Mouse (Mus musculus) stomach, embryonic 16.5 days (tissue): ENCODE results near the gene Prrc2b. TPM values are rescaled to one million over a fixed set of nuclear protein-coding genes. Genes with fewer than 3 reads are reported as not detected.

Source experiments
- ATAC-seq: fragments of 200-750 bp; cut with Nextera tagmentation; 2 replicates; pipeline ENCODE4 v1.8.0; 2017; ENCODE audit warnings: moderate number of reproducible peaks, moderate TSS enrichment; ENCODE audit not compliant: insufficient read depth, low FRiP score
- H3K27ac ChIP-seq: fragments of 300-500 bp; sonication (generic); 2 replicates; pipeline ENCODE4 v1.5.1; 2014; ENCODE audit warnings: low read length
- H3K27me3 ChIP-seq: fragments of 300-500 bp; sonication (generic); 2 replicates; pipeline ENCODE4 v1.6.1; 2014; ENCODE audit warnings: low read length, control low read depth, mixed read lengths; ENCODE audit not compliant: control insufficient read depth, insufficient read depth
- H3K36me3 ChIP-seq: fragments of 300-500 bp; sonication (generic); 2 replicates; pipeline ENCODE4 v1.6.1; 2014; ENCODE audit warnings: low read length; ENCODE audit not compliant: control insufficient read depth, insufficient read depth
- H3K4me1 ChIP-seq: fragments of 300-500 bp; sonication (generic); 2 replicates; pipeline ENCODE4 v1.6.1; 2014; ENCODE audit warnings: low read length, control low read depth, mixed read lengths; ENCODE audit not compliant: control insufficient read depth, insufficient read depth
- H3K4me2 ChIP-seq: fragments of 300-500 bp; sonication (generic); 2 replicates; pipeline ENCODE4 v1.6.1; 2014; ENCODE audit warnings: low read depth, low read length, mixed read lengths
- H3K4me3 ChIP-seq: fragments of 300-500 bp; sonication (generic); replicated peaks from 2 replicates; pipeline ENCODE4 v1.5.1; 2014; ENCODE audit warnings: mild to moderate bottlenecking, low read length
- H3K9ac ChIP-seq: fragments of 300-500 bp; sonication (generic); 2 replicates; pipeline ENCODE4 v1.6.1; 2014; ENCODE audit warnings: low read length
- H3K9me3 ChIP-seq: fragments of 300-500 bp; sonication (generic); replicated peaks from 2 replicates; pipeline ENCODE4 v1.6.1; 2016; ENCODE audit warnings: low read length, control low read depth; ENCODE audit not compliant: control insufficient read depth
- WGBS: fragments of 180-500 bp; shearing (Covaris S2); extraction: QIAGEN DNeasy Blood & Tissue Kit; methylation state at CpG from one replicate; pipeline ENCODE4 v1.1.7; 2014; 5-methylcytosine and 5-hydroxymethylcytosine counted together
- polyA plus RNA-seq: library from polyadenylated mRNA; unstranded; fragments of >200 nt; fragmentation: Nextera tagmentation; extraction: Ambion mirVana; gene quantifications from 2 replicates; pipeline ENCODE4 v1.2.1, GENCODE M21; 2015

The Prrc2b gene
- polyA plus RNA-seq, 1 experiment from 2014 or later = 27.3 TPM

DNA sequence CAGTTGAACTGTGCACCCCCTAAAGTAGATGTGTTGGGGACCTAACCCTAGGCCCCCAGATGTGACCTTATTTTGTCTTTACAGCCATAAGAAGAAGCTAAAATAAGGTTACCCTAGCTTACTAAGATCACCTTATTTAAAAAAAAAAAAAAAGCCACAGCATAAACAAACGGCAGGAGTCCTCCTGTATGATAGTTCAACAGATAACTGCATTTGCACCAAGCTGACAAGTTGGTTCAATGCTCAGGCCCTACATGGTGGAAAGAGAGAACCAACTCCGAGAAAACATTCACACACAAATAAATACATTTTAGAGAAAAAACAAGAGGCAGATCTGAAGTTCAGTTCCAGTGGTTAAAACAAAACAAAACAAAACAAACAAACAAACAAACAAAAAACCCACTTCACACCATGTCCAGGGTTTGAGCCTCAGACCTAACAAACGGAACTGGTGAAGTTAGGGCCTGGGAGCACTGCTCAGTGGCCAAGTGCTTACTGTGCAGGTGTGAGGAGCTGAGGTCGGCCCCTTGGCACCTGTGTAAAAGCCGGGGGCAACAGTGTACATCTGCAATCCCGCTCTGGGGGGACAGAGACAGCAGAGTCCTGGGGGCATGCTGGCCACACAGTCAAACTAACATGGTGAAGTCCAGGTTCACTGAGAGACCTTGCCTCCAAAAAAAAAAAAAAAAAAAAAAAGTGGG lies 18.9 kb upstream of the Prrc2b start:
- Histone ChIP-seq H3K9me3 (no peaks in the 10 kb centered on the region), H3K4me3 (no peak overlapping the region), H3K4me2 (0 out of 2 replicates have a peak overlapping the region, but pooled peaks have one; percentile 21), H3K9ac (no peak overlapping the region), H3K36me3 (no peaks in the 10 kb centered on the region), H3K27ac (no peak overlapping the region), H3K4me1 (peaks cover 17% of the 10 kb centered on the region), H3K27me3 (no peaks in the 10 kb centered on the region)
- 57% methylated on average over 6 of the region's 6 CpGs for WGBS
- no peak for ATAC-seq

DNA sequence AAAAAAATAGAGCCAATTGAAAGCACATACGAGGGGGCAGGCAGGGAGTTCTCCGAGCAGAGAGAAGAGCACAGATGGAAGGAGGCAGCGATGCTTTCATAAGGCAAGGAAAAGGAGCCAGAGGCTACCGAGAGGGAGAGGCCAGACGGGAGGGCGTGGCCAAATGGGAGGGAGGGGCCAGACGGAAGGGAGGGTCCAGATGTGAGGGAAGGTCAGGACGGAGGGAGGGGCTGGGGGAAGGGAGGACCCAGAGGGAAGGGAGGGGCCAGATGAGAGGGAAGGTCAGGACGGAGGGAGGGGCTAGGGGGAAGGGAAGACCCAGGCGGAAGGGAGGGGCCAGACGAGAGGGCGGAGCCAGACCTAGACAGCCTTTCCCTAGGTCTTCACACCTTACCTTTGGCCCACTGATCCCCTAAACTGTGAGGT lies 18.3 kb upstream of the Prrc2b start:
- Histone ChIP-seq H3K9ac (no peak overlapping the region), H3K27ac (no peak overlapping the region), H3K9me3 (no peaks in the 10 kb centered on the region), H3K36me3 (no peaks in the 10 kb centered on the region), H3K4me3 (no peak overlapping the region), H3K4me1 (peaks cover 17% of the 10 kb centered on the region), H3K4me2 (0 out of 2 replicates have a peak overlapping the region, but pooled peaks have one; percentile 21), H3K27me3 (no peaks in the 10 kb centered on the region)
- no peak; the same call in 1 of the 2 replicates for ATAC-seq
- WGBS = 4% methylated on average over 12 of the region's 12 CpGs

- 5% methylated on average over 2 of the region's 2 CpGs for WGBS
- Histone ChIP-seq H3K4me2 (no peak overlapping the region), H3K36me3 (no peaks in the 10 kb centered on the region), H3K4me3 (no peak overlapping the region), H3K27me3 (no peaks in the 10 kb centered on the region), H3K4me1 (peaks cover 17% of the 10 kb centered on the region), H3K9me3 (no peaks in the 10 kb centered on the region), H3K9ac (no peak overlapping the region), H3K27ac (no peak overlapping the region)
- ATAC-seq = no peak
Observed at GRCm38 (mm10) chr2:32134039-32134438, 16.8 kb upstream of the Prrc2b start.

GRCm38 (mm10) chr2:32137667-32138266 lies 13.1 kb upstream of the Prrc2b start:
- H3K4me3 ChIP-seq = peak overlapping the region; percentile 78
- ATAC-seq = peak; percentile 96
- no peaks in the 10 kb centered on the region for H3K9me3 ChIP-seq
- peak overlapping the region; percentile 92 for H3K4me2 ChIP-seq
- no peaks in the 10 kb centered on the region for H3K27me3 ChIP-seq
- H3K9ac ChIP-seq = peak overlapping the region; percentile 83
- H3K27ac ChIP-seq = peak overlapping the region; percentile 94
- H3K4me1 ChIP-seq = peaks cover 3% of the 10 kb centered on the region
- WGBS = under 1% methylated on average over 40 of the region's 40 CpGs
- H3K36me3 ChIP-seq = no peaks in the 10 kb centered on the region

DNA sequence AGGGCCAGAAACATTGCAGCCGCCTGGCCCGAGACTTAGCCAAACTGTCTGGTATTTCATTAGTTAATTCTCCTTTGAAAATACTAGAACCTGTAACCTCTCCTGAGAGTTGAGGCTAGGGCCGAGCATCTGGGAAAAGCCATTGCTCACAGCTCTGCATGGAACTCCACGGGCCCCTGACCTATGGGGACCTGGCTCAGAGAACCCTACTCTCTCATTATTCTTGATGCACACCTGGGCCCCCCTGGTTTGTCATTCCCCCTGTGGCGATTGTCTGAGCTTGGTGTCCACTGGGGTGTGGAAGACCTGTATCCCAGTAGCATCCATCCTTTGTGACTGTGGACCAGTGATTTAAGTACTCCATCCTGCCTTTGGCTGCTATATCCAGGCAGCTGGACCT lies 11.5 kb upstream of the Prrc2b start:
- Histone ChIP-seq H3K4me2 (no peak overlapping the region), H3K4me3 (no peak overlapping the region), H3K9me3 (no peaks in the 10 kb centered on the region), H3K4me1 (no peaks in the 10 kb centered on the region; the same call in none of the 2 replicates), H3K27me3 (no peaks in the 10 kb centered on the region), H3K27ac (no peak overlapping the region), H3K36me3 (no peaks in the 10 kb centered on the region), H3K9ac (no peak overlapping the region)
- no peak for ATAC-seq
- WGBS = 78% methylated on average over 5 of the region's 5 CpGs

DNA sequence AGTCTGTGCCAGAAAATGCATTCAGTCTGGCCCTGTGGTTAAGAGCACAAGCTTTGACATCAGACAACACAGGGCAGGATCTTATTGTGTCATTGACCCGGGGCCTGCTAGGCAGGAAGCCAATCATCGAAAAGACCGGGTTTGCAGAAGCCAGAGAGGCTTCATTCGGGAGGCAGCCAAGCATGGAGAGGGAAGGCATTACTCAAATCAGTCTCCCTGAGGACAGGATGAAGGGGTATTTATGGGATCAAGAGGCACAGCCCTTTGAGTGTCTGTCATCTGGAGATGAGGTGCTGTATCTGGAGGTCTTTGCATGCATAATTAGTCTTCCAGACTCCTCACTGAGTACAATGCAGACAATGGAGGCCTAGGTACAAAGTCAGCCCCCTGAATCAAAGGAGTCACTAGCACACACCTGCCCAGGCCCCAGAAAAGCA lies 10.4 kb upstream of the Prrc2b start:
- no peaks in the 10 kb centered on the region; the same call in none of the 2 replicates for H3K4me1 ChIP-seq

DNA sequence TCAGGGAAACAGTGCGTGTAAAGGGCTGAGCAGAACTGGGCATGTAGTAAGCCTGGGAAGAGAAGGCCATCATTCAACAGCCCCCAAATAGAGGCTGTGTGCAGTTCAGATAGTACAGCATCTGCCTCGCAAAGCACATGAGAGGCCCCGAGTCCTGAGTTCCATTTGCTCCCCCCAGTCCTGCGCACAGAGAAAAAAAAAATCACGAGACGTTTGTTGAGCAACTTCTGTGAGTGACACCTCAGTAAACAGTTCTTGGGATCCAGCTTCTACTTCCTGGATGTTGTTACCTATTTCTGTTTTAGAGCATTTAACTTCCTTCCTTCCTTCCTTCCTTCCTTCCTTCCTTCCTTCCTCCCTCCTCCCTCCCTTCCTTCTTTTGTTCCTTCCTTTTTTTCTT lies 9.3 kb upstream of the Prrc2b start:
- no peaks in the 10 kb centered on the region for H3K9me3 ChIP-seq
- no peaks in the 10 kb centered on the region for H3K36me3 ChIP-seq
- H3K4me2 ChIP-seq = no peak overlapping the region
- ATAC-seq = no peak
- H3K9ac ChIP-seq = no peak overlapping the region
- H3K27me3 ChIP-seq = no peaks in the 10 kb centered on the region
- no peaks in the 10 kb centered on the region; the same call in none of the 2 replicates for H3K4me1 ChIP-seq
- 41% methylated on average over 6 of the region's 6 CpGs for WGBS
- no peak overlapping the region for H3K4me3 ChIP-seq
- H3K27ac ChIP-seq = no peak overlapping the region

More for the DNA sequence above, 10.4 kb upstream of the Prrc2b start:
- H3K9me3 ChIP-seq = no peaks in the 10 kb centered on the region
- no peak for ATAC-seq
- H3K9ac ChIP-seq = no peak overlapping the region
- 54% methylated on average over 4 of the region's 4 CpGs for WGBS
- H3K27ac ChIP-seq = no peak overlapping the region
- no peak overlapping the region for H3K4me3 ChIP-seq
- H3K27me3 ChIP-seq = no peaks in the 10 kb centered on the region
- H3K36me3 ChIP-seq = no peaks in the 10 kb centered on the region
- no peak overlapping the region for H3K4me2 ChIP-seq

DNA sequence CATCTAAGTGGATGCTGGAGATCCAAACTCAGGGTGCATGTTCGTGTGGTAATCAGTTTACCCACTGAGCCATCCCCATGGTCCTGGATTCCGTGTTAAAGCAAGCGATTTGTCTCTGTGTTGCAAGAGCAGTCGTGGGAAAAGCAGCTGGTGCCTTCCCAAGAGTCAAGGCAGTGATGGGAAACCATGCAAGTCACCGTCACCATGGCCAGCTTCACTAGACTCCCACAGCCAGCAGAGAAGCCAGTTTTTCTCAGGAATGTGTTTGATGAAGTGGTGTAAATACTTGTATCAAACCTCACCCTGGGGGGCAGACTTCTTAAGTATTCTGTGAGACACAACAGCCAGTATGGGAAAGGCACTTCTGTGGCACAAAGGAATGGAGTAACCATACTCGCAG lies 8.5 kb upstream of the Prrc2b start:
- Histone ChIP-seq H3K4me3 (no peak overlapping the region), H3K4me1 (no peaks in the 10 kb centered on the region; the same call in none of the 2 replicates), H3K9me3 (no peaks in the 10 kb centered on the region), H3K27ac (no peak overlapping the region), H3K36me3 (no peaks in the 10 kb centered on the region), H3K9ac (no peak overlapping the region), H3K27me3 (no peaks in the 10 kb centered on the region), H3K4me2 (no peak overlapping the region)
- WGBS = 61% methylated on average over 6 of the region's 6 CpGs
- ATAC-seq = no peak

DNA sequence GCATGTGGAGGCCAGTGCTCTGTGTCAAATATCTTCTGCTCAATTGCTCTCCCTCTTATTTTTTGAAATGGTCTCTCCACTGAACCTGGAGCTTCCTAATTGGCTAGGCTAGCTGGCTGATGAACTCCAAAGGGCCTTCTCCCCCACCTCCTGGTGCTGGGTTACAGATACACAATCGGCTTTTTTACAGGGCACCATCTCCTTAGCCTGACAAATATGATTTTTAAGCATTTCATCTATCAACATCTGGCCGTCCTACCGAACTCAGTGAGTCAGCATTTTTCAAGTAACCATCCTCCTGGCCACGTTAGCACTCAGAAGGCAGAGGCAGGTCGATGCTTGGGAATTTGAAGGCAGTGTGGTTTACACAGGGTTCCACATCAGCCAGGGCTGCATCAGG lies 6.2 kb upstream of the Prrc2b start:
- Histone ChIP-seq H3K27me3 (no peaks in the 10 kb centered on the region), H3K9me3 (no peaks in the 10 kb centered on the region), H3K36me3 (no peaks in the 10 kb centered on the region), H3K4me1 (no peaks in the 10 kb centered on the region), H3K4me2 (no peak overlapping the region), H3K27ac (no peak overlapping the region), H3K4me3 (no peak overlapping the region), H3K9ac (no peak overlapping the region)
- WGBS = 75% methylated on average over 5 of the region's 5 CpGs
- no peak for ATAC-seq
